Mouse (Mus musculus): ENCODE data around the gene Htr3a.

- no peak for TF ChIP-seq EP300 (IDR thresholded peaks at IDR 0.05; ENCODE audit: low read depth in 1 of 2, low read length in 2 of 2)
- no peak for TF ChIP-seq POLR2A (IDR thresholded peaks at IDR 0.05; ENCODE audit: control insufficient read depth in 1 of 2, insufficient read depth in 1 of 2, low read depth in 1 of 2, low read length in 2 of 2, poor library complexity in 1 of 2)
- no peak for TF ChIP-seq CTCF (IDR thresholded peaks at IDR 0.05 in 2 of 3, conservative IDR thresholded peaks at IDR 0.05 in 1 of 3; ENCODE audit: control insufficient read depth in 1 of 3, insufficient read depth in 1 of 3, low read depth in 2 of 3, low read length in 3 of 3, poor library complexity in 1 of 3, severe bottlenecking in 1 of 3)
- TF ChIP-seq MAZ (IDR thresholded peaks at IDR 0.05; ENCODE audit: low read depth, low read length), result no peak
- TF ChIP-seq E2F4 (IDR thresholded peaks at IDR 0.05; ENCODE audit: borderline replicate concordance, low read depth, low read length), result no peak
- TF ChIP-seq HCFC1 (IDR thresholded peaks at IDR 0.05; ENCODE audit: low read depth, low read length), result no peak
- TF ChIP-seq JUND (IDR thresholded peaks at IDR 0.05; ENCODE audit: low read depth, low read length), result no peak
- TF ChIP-seq MEF2A (IDR thresholded peaks at IDR 0.05; ENCODE audit: extremely low read depth, insufficient replicate concordance, low read depth, low read length, poor library complexity, severe bottlenecking), result no peak
- no peak for TF ChIP-seq NELFE (IDR thresholded peaks at IDR 0.05; ENCODE audit: low read depth, low read length)
- TF ChIP-seq TAL1 (IDR thresholded peaks at IDR 0.05; ENCODE audit: low read length), result no peak
- TF ChIP-seq GATA1 (IDR thresholded peaks at IDR 0.05; ENCODE audit: low read depth, low read length), result no peak
- TF ChIP-seq USF1 (IDR thresholded peaks at IDR 0.05; ENCODE audit: low read depth, low read length), result no peak
Observed at GRCm38 (mm10) chr9:48898551-48898950, 12.3 kb downstream of the Htr3a start.
